Mouse (Mus musculus) liver, embryonic 13.5 days (tissue): Measurements from ENCODE around the gene Snx8. TPM values are rescaled to one million over a fixed set of nuclear protein-coding genes. Genes with fewer than 3 reads are reported as not detected.

ENCODE experiments used
- ATAC-seq: fragments of 200-750 bp; cut with Nextera tagmentation; 2 replicates; pipeline ENCODE4 v1.8.0; 2017; ENCODE audit warnings: low read depth, mild to moderate bottlenecking, moderate number of reproducible peaks, moderate library complexity
- DNase-seq: peaks from one replicate; pipeline ENCODE4 v3.0.0; 2022
- H3K27ac ChIP-seq: fragments of 300-500 bp; sonication (generic); 2 replicates; pipeline ENCODE4 v1.5.1; 2015; ENCODE audit warnings: moderate library complexity, mild to moderate bottlenecking, inconsistent platforms
- H3K27me3 ChIP-seq: fragments of 300-500 bp; sonication (generic); 2 replicates; pipeline ENCODE4 v1.6.1; 2015; ENCODE audit warnings: mild to moderate bottlenecking, inconsistent platforms
- H3K36me3 ChIP-seq: fragments of 300-500 bp; sonication (generic); 2 replicates; pipeline ENCODE4 v1.6.1; 2015; ENCODE audit warnings: mild to moderate bottlenecking, inconsistent platforms
- H3K4me1 ChIP-seq: fragments of 300-500 bp; sonication (generic); replicated peaks from 2 replicates; pipeline ENCODE4 v1.6.1; 2015; ENCODE audit warnings: inconsistent platforms
- H3K4me2 ChIP-seq: fragments of 300-500 bp; sonication (generic); 2 replicates; pipeline ENCODE4 v1.6.1; 2015; ENCODE audit warnings: inconsistent platforms, mild to moderate bottlenecking, moderate library complexity
- H3K4me3 ChIP-seq: fragments of 300-500 bp; sonication (generic); replicated peaks from 2 replicates; pipeline ENCODE4 v1.5.1; 2015; ENCODE audit warnings: mild to moderate bottlenecking, inconsistent platforms
- H3K9ac ChIP-seq: fragments of 300-500 bp; sonication (generic); 2 replicates; pipeline ENCODE4 v1.6.1; 2015; ENCODE audit warnings: mild to moderate bottlenecking, inconsistent platforms
- H3K9me3 ChIP-seq: fragments of 300-500 bp; sonication (generic); replicated peaks from 2 replicates; pipeline ENCODE4 v1.6.1; 2016; ENCODE audit warnings: inconsistent platforms
- WGBS: fragments of 180-500 bp; shearing (Covaris S2); methylation state at CpG from one replicate; pipeline ENCODE4 v1.1.7; 2015; ENCODE audit not compliant: insufficient replicate concordance; 5-methylcytosine and 5-hydroxymethylcytosine counted together
- polyA plus RNA-seq: library from polyadenylated mRNA; unstranded; fragments of >200 nt; fragmentation: Nextera tagmentation; extraction: Ambion mirVana; gene quantifications from 2 replicates; pipeline ENCODE4 v1.2.1, GENCODE M21; 2015

The Snx8 gene
- 10.5 and 10.9 TPM in 2 replicates for polyA plus RNA-seq

DNA sequence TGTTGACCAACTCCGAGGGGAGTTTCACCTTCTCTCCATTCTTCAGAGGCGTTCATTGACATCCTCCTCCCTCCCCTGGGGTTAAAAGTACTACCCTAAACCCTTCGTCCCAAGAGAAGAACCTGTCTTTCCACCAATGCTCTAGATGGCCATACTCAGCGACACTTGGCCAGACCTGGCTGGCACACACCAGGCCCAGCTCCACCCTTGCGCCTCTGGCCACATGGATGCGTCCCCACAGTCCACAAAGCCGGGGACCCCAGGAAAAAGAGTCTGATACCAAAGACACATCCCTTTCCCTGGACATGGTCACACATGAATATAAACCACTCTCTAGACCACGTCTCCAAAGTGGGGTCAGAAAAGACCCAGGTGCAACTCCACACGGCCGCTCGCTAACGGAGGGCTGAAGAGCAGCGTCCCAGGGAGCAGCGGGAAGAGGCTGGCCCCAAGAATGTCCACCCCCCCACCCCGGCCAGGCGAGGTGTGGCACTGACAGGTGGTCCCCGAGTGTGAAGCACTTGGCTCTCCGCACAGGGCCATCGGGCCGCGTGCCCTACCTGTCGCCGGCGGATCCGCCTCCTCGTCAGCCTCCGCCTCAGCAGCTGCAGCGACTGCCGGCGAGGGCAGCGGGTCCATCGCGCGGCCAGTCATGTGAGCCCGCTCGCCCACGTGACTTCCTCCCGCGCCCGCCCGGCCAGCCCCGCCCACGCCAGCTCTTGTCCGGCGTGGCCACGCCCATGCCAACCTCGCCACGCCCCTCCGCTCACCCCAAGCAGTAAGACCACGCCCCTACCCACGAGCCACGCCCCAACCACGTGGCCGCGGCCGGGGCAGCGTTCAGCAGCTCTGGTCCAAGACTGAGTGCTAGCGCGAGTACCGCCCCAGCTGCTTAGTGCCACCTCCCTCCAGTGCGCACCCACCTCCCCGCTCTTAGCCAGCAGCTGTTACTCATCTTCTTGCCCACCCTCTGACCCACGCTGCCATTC is at the start of gene Snx8:
Gene Snx8, minus strand, starts transcription at position 675 of the 989 bp plus-strand sequence.
- Histone ChIP-seq H3K4me1 (peaks cover 41% of the 10 kb centered on the region), H3K36me3 (no peaks in the 10 kb centered on the region), H3K9ac (peak within 1 kb of the TSS; percentile 80), H3K4me3 (peak within 1 kb of the TSS; percentile 74), H3K27me3 (no peaks in the 10 kb centered on the region), H3K9me3 (no peaks in the 10 kb centered on the region), H3K4me2 (peak within 1 kb of the TSS; percentile 98), H3K27ac (peak within 1 kb of the TSS; percentile 64)
- under 1% methylated on average over 61 of the region's 63 CpGs for WGBS
- ATAC-seq (peak; percentile 87), DNase-seq (peak; percentile 97)

- 90% methylated on average over 17 of the region's 17 CpGs for WGBS
- H3K27ac ChIP-seq: no peak overlapping the region
- H3K36me3 ChIP-seq: peaks cover 84% of the 10 kb centered on the region
- no peak overlapping the region for H3K4me3 ChIP-seq
- H3K4me2 ChIP-seq: no peak overlapping the region
- no peaks in the 10 kb centered on the region for H3K27me3 ChIP-seq
- peaks cover 25% of the 10 kb centered on the region for H3K4me1 ChIP-seq
- DNase-seq (no peak), ATAC-seq (no peak)
- no peak overlapping the region for H3K9ac ChIP-seq
- no peaks in the 10 kb centered on the region for H3K9me3 ChIP-seq
Measured at GRCm38 (mm10) chr5:140425016-140425783, 36.1 kb upstream of the Snx8 start.

DNA sequence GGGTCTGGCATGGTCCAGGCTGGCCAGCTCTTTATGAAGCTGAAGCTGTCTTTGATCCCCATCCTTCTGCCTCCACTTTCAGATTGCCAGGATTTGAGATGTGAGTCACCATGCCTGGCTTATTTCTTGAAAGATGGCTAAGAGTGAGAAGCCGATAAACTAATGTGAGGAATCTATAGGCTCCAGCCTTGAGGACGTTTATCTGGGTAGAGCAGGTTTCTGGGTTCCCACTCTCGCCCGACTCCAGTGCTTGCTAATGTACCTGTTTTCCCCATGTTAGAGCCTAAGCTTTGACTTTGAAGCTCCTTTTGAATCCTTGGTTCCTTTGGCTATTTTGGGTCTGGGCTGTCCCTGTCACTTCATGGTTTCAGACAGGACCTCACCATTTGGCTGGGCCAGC is 31.6 kb upstream of the Snx8 start:
- peak overlapping the region; percentile 93 for H3K4me2 ChIP-seq
- H3K27ac ChIP-seq: peak overlapping the region; percentile 85
- H3K27me3 ChIP-seq: no peaks in the 10 kb centered on the region
- ATAC-seq: no peak
- peak overlapping the region; percentile 95 for H3K9ac ChIP-seq
- DNase-seq: peak; percentile 45
- H3K36me3 ChIP-seq: peaks cover 38% of the 10 kb centered on the region
- H3K4me1 ChIP-seq: peaks cover 39% of the 10 kb centered on the region
- H3K9me3 ChIP-seq: no peaks in the 10 kb centered on the region
- H3K4me3 ChIP-seq: peak overlapping the region; percentile 79
- WGBS: 11% methylated on average over 4 of the region's 4 CpGs

GRCm38 (mm10) chr5:140419442-140420080 is 30.5 kb upstream of the Snx8 start:
- ATAC-seq: peak; percentile 76
- WGBS: under 1% methylated on average over 62 of the region's 62 CpGs
- no peaks in the 10 kb centered on the region for H3K9me3 ChIP-seq
- peaks cover 39% of the 10 kb centered on the region for H3K4me1 ChIP-seq
- H3K4me2 ChIP-seq: peak overlapping the region; percentile 93
- H3K4me3 ChIP-seq: peak overlapping the region; percentile 79
- H3K27me3 ChIP-seq: no peaks in the 10 kb centered on the region
- H3K27ac ChIP-seq: peak overlapping the region; percentile 85
- peaks cover 27% of the 10 kb centered on the region for H3K36me3 ChIP-seq
- DNase-seq: peak; percentile 50
- peak overlapping the region; percentile 95 for H3K9ac ChIP-seq

GRCm38 (mm10) chr5:140418489-140419441 is 29.7 kb upstream of the Snx8 start, which contains the start of gene Eif3b:
Gene Eif3b, plus strand, starts transcription at chr5:140419328.
- Histone ChIP-seq H3K27ac (peak within 1 kb of the TSS; percentile 89), H3K4me1 (peaks cover 39% of the 10 kb centered on the region), H3K4me3 (peak within 1 kb of the TSS; percentile 79), H3K36me3 (peaks cover 23% of the 10 kb centered on the region), H3K27me3 (no peaks in the 10 kb centered on the region), H3K4me2 (peak within 1 kb of the TSS; percentile 93), H3K9me3 (no peaks in the 10 kb centered on the region), H3K9ac (peak within 1 kb of the TSS; percentile 95)
- under 1% methylated on average over 65 of the region's 65 CpGs for WGBS
- DNase-seq (peak; percentile 84), ATAC-seq (peak; percentile 87)

DNA sequence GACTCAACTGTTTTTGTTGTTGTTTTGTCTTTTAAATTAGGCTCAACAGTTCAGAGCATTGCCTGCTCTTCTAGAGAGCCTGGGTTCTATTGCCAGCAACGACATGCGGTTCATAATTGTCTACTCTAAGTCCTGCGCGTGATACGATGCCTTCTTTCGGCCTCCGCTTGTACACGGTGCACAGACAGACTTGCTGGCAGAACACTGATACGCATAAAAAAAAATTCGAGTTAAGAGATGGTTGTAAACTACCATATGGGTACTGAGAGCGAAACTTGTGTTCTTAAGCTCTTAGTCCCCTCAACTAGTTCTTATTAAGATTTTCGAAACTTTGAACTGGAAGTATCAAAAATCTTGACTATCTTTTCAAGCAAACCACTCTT is 29.0 kb upstream of the Snx8 start:
- peaks cover 39% of the 10 kb centered on the region for H3K4me1 ChIP-seq

DNA sequence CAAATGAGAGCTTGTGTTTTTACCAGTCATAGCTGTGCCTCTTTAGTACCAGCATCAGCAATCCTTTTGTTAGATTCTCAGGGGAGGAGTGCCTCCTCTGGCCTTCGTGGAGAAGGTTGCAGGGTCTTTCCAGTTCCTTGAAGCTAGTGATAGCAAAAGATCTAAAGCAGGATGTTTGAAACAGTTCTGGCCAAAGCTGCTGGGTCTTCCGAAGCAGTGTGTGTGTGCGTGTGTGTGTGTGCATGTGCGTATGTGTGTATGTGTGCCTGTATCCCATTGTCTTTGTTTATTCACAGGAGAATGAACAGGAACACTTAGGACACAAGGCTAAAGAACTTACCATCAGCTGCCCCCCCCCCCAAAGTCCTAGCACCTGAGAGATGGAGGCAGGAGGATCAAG is 25.6 kb upstream of the Snx8 start:
- Histone ChIP-seq H3K4me1 (peaks cover 8% of the 10 kb centered on the region; the same call in 1 of the 2 replicates), H3K27ac (no peak overlapping the region), H3K36me3 (no peaks in the 10 kb centered on the region), H3K4me3 (no peak overlapping the region), H3K9ac (no peak overlapping the region), H3K4me2 (no peak overlapping the region), H3K9me3 (no peaks in the 10 kb centered on the region), H3K27me3 (no peaks in the 10 kb centered on the region)
- ATAC-seq: no peak
- WGBS: 51% methylated on average over 4 of the region's 4 CpGs
- no peak for DNase-seq

More for the DNA sequence above, 29.0 kb upstream of the Snx8 start:
- H3K27ac ChIP-seq: peak overlapping the region; percentile 89
- H3K27me3 ChIP-seq: no peaks in the 10 kb centered on the region
- peak; percentile 10 for DNase-seq
- peak overlapping the region; percentile 79 for H3K4me3 ChIP-seq
- peak overlapping the region; percentile 82 for H3K9ac ChIP-seq
- 0 out of 2 replicates have a peak, but pooled peaks have one; percentile 10 for ATAC-seq
- H3K9me3 ChIP-seq: no peaks in the 10 kb centered on the region
- H3K36me3 ChIP-seq: peaks cover 16% of the 10 kb centered on the region
- WGBS: under 1% methylated on average over 12 of the region's 12 CpGs
- H3K4me2 ChIP-seq: peak overlapping the region; percentile 93

GRCm38 (mm10) chr5:140411339-140411738 is 22.3 kb upstream of the Snx8 start:
- Histone ChIP-seq H3K9me3 (no peaks in the 10 kb centered on the region), H3K36me3 (no peaks in the 10 kb centered on the region), H3K9ac (no peak overlapping the region), H3K27me3 (no peaks in the 10 kb centered on the region), H3K4me1 (no peaks in the 10 kb centered on the region), H3K4me3 (no peak overlapping the region), H3K4me2 (no peak overlapping the region), H3K27ac (no peak overlapping the region)
- DNase-seq (peak; percentile 59), ATAC-seq (peak; percentile 69; the same call in 1 of the 2 replicates)
- 17% methylated on average over 8 of the region's 8 CpGs for WGBS

- no peak overlapping the region for H3K27ac ChIP-seq
- ATAC-seq (no peak), DNase-seq (no peak)
- no peak overlapping the region for H3K9ac ChIP-seq
- H3K9me3 ChIP-seq: no peaks in the 10 kb centered on the region
- no peak overlapping the region for H3K4me3 ChIP-seq
- H3K36me3 ChIP-seq: no peaks in the 10 kb centered on the region
- no peaks in the 10 kb centered on the region for H3K4me1 ChIP-seq
- H3K27me3 ChIP-seq: no peaks in the 10 kb centered on the region
- H3K4me2 ChIP-seq: no peak overlapping the region
Measured at GRCm38 (mm10) chr5:140408801-140409200, 19.7 kb upstream of the Snx8 start.

DNA sequence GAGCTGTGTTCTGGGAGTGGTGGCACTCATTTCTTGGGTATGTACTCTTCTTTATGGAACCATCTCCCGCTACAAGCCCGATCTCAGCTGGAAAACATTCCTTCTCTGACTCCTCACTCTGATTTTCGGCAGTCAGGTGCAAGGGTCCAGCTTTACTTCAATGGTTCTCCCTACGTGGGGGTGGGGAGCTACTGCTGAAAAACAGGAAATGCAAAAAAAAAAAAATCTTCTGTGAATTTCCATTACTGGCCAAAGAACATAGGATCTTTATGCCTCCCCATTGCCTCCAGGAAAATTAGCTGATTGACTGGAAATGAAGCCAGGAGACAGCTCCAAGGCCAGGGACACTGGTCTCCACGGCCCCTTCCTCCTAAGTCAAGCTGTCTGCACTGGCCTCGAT is 17.6 kb upstream of the Snx8 start:
- WGBS: 42% methylated on average over 6 of the region's 6 CpGs
- Histone ChIP-seq H3K9ac (no peak overlapping the region), H3K4me2 (no peak overlapping the region), H3K36me3 (no peaks in the 10 kb centered on the region), H3K4me3 (no peak overlapping the region), H3K9me3 (no peaks in the 10 kb centered on the region), H3K27me3 (no peaks in the 10 kb centered on the region; the same call in 1 of the 2 replicates), H3K27ac (no peak overlapping the region), H3K4me1 (no peaks in the 10 kb centered on the region)
- ATAC-seq: no peak
- no peak for DNase-seq
